Mouse (Mus musculus) liver, embryonic 14.5 days (tissue): Measurements from ENCODE around the gene Gpr89. TPM values are rescaled to one million over a fixed set of nuclear protein-coding genes. Genes with fewer than 3 reads are reported as not detected.

Experiments
- ATAC-seq: fragments of 200-750 bp; cut with Nextera tagmentation; 2 replicates; pipeline ENCODE4 v1.8.0; 2017; ENCODE audit warnings: moderate number of reproducible peaks, mild to moderate bottlenecking, moderate library complexity; ENCODE audit not compliant: insufficient read depth
- DNase-seq, 3 experiments: peaks; one replicate each; pipeline ENCODE4 v3.0.0-alpha.2; 2012 to 2013; ENCODE audit warnings: low read depth in 3 of 3, low spot score in 3 of 3
- H3K27ac ChIP-seq: fragments of 300-500 bp; sonication (generic); 2 replicates; pipeline ENCODE4 v1.5.1; 2014; ENCODE audit warnings: moderate library complexity, mild to moderate bottlenecking, control low read depth, inconsistent platforms
- H3K27me3 ChIP-seq: fragments of 300-500 bp; sonication (generic); 2 replicates; pipeline ENCODE4 v1.6.1; 2014; ENCODE audit warnings: mild to moderate bottlenecking, low read length, moderate library complexity; ENCODE audit not compliant: control insufficient read depth, insufficient read depth
- H3K36me3 ChIP-seq: fragments of 300-500 bp; sonication (generic); replicated peaks from 2 replicates; pipeline ENCODE4 v1.6.1; 2014; ENCODE audit warnings: low read depth; ENCODE audit not compliant: control insufficient read depth, insufficient read depth
- H3K4me1 ChIP-seq, 2 experiments: fragments of 200-500 bp in 1 of 2; fragments of 300-500 bp in 1 of 2; sonication (generic) in 1 of 2; replicated peaks; 2 replicates each; pipeline ENCODE4 v1.6.1; 2012 to 2014; ENCODE audit warnings: antibody characterized with exemption in 1 of 2, inconsistent platforms in 1 of 2, low read length in 1 of 2; ENCODE audit not compliant: control insufficient read depth in 2 of 2, insufficient read depth in 2 of 2
- H3K4me2 ChIP-seq: fragments of 300-500 bp; sonication (generic); 2 replicates; pipeline ENCODE4 v1.6.1; 2014; ENCODE audit warnings: low read depth, mild to moderate bottlenecking, control low read depth, moderate library complexity
- H3K4me3 ChIP-seq, 2 experiments: fragments of 200-500 bp in 1 of 2; fragments of 300-500 bp in 1 of 2; sonication (generic) in 1 of 2; 2 replicates each; pipeline ENCODE4 v1.5.1; 2012 to 2014; ENCODE audit warnings: low read depth in 2 of 2, low read length in 2 of 2, mild to moderate bottlenecking in 2 of 2, control low read depth in 1 of 2, inconsistent platforms in 1 of 2, moderate library complexity in 1 of 2; ENCODE audit not compliant: insufficient read depth in 1 of 2
- H3K9ac ChIP-seq: fragments of 300-500 bp; sonication (generic); replicated peaks from 2 replicates; pipeline ENCODE4 v1.6.1; 2014; ENCODE audit warnings: mild to moderate bottlenecking, control low read depth, moderate library complexity
- H3K9me3 ChIP-seq: fragments of 300-500 bp; sonication (generic); 2 replicates; pipeline ENCODE4 v1.6.1; 2016; ENCODE audit warnings: low read length, mixed read lengths; ENCODE audit not compliant: control insufficient read depth
- CTCF ChIP-seq: IDR thresholded peaks from 2 replicates; pipeline ENCODE4 v1.5.1; 2016; ENCODE audit warnings: antibody characterized with exemption, low read depth, control low read depth
- EP300 ChIP-seq: IDR thresholded peaks from 2 replicates; pipeline ENCODE4 v1.6.1; 2016; ENCODE audit warnings: antibody characterized with exemption, low read depth
- WGBS: fragments of 180-500 bp; shearing (Covaris S2); extraction: QIAGEN DNeasy Blood & Tissue Kit; methylation state at CpG from one replicate; pipeline ENCODE4 v1.1.7; 2014; ENCODE audit not compliant: insufficient replicate concordance; 5-methylcytosine and 5-hydroxymethylcytosine counted together
- polyA plus RNA-seq, 2 experiments: library from polyadenylated mRNA; depleted of rRNA in 1 of 2; stranded (reverse) in 1 of 2; unstranded in 1 of 2; fragments of >200 nt; fragmentation: Nextera tagmentation in 1 of 2; extraction: Ambion mirVana in 1 of 2; gene quantifications; 2 replicates each; pipeline versions ENCODE4 v1.2.1 to v1.2.3; 2012 to 2014

Gpr89 gene
- polyA plus RNA-seq, 2 experiments, result 4.9 to 24.7 TPM

DNA sequence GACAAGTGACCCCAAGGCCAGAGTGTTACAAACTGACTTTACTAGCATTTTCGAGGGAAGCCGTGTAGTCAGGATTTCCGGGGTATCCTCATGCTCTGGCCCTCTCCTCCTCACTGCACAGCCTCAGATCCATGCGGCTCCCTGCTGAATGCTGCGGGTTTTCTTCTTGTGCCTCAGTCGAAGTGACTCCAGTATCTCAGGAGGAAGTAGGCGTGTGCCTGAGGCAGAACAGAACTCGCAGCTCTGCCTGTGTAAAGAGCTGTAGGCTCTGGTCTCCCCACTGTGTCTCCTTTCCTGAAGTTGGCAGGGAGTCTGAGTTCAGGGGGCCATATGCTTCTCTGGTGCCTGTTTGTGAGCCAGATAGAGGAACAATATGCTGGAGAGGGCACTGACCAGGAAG lies 34.1 kb downstream of the Gpr89 start:
- peaks cover 22% of the 10 kb centered on the region for H3K36me3 ChIP-seq
- H3K4me1 ChIP-seq, result no peaks in the 10 kb centered on the region
- H3K9ac ChIP-seq, result no peak overlapping the region
- no peak overlapping the region for H3K4me2 ChIP-seq
- DNase-seq, result no peak
- no peak overlapping the region for H3K27ac ChIP-seq
- no peaks in the 10 kb centered on the region for H3K27me3 ChIP-seq
- no peaks in the 10 kb centered on the region for H3K9me3 ChIP-seq
- no peak for ATAC-seq
- no peak for TF ChIP-seq EP300
- TF ChIP-seq CTCF, result no peak
- 72% methylated on average over 8 of the region's 8 CpGs for WGBS
- H3K4me3 ChIP-seq, result no peak overlapping the region

DNA sequence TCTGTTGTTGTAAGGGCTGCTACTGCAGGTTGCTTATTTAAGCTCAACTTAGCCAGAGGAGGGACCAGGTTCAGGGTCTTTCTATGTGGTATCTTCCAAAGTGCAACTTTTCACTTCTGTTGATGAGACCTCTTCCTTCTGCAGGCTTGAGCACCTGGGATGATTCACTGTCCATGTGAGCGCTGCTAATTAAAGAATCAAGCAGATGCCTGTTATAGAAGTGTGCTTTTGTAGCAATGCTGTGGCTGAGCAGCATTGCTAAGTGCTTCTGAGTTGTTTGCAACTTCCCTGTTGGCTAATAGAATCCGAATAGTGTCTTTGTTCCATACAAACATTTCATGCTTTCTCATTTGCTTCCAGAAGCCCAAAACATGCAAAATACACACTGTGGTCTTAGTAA lies 34.9 kb downstream of the Gpr89 start:
- ATAC-seq (no peak), DNase-seq (no peak)
- 77% methylated on average over 2 of the region's 2 CpGs for WGBS
- H3K4me3 ChIP-seq, result no peak overlapping the region
- no peaks in the 10 kb centered on the region for H3K9me3 ChIP-seq
- peaks cover 22% of the 10 kb centered on the region for H3K36me3 ChIP-seq
- H3K9ac ChIP-seq, result no peak overlapping the region
- H3K4me1 ChIP-seq, result no peaks in the 10 kb centered on the region
- no peak overlapping the region for H3K27ac ChIP-seq
- H3K27me3 ChIP-seq, result no peaks in the 10 kb centered on the region
- TF ChIP-seq EP300 (no peak), CTCF (no peak)
- no peak overlapping the region for H3K4me2 ChIP-seq

DNA sequence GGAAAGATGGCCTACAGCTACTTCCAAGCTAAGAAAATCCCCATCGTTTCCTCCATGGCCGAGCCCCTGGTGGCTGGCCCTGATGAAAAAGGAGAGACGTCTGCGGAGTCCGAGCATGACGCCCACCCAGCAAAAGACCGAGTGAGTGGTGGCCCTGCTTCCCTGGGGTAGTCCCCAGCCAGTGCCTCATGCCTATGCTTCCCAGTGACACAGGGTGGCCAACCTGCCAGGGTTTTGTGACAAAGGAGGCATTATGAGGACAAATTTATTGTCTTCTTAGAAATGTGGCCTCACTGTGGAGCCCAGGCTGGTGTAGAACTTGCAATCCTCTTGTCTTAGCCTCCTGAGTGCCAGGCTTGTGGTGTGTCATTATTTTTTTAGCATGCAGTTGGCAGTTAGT lies 36.1 kb downstream of the Gpr89 start:
- no peaks in the 10 kb centered on the region for H3K4me1 ChIP-seq
- H3K4me2 ChIP-seq, result no peak overlapping the region
- no peak overlapping the region for H3K9ac ChIP-seq
- no peaks in the 10 kb centered on the region for H3K9me3 ChIP-seq
- ATAC-seq (no peak), DNase-seq (no peak)
- H3K27ac ChIP-seq, result no peak overlapping the region
- no peak overlapping the region for H3K4me3 ChIP-seq
- peaks cover 22% of the 10 kb centered on the region for H3K36me3 ChIP-seq
- 82% methylated on average over 7 of the region's 7 CpGs for WGBS
- TF ChIP-seq CTCF (no peak), EP300 (no peak)
- H3K27me3 ChIP-seq, result no peaks in the 10 kb centered on the region

DNA sequence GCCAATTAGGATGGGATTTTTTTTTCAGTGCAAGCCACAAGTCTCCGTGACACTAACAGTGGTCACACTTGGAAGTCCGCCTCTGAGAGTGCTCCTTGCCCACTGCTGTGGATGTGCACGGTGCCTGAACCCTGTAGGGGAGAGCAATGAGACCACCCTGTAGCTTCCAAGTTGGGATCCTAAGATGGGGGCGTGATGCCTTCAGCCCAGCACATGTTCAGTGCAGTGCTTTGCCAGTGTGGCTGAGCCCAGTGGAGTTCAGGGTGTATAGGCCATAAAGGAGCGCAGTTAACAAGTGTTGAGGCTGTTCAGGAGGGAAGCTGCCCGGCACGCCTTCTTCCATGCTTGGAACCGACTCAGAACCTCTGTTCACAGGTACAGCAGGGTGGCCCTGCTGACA lies 36.6 kb downstream of the Gpr89 start:
- no peaks in the 10 kb centered on the region for H3K9me3 ChIP-seq
- TF ChIP-seq CTCF (no peak), EP300 (no peak)
- DNase-seq, result no peak

DNA sequence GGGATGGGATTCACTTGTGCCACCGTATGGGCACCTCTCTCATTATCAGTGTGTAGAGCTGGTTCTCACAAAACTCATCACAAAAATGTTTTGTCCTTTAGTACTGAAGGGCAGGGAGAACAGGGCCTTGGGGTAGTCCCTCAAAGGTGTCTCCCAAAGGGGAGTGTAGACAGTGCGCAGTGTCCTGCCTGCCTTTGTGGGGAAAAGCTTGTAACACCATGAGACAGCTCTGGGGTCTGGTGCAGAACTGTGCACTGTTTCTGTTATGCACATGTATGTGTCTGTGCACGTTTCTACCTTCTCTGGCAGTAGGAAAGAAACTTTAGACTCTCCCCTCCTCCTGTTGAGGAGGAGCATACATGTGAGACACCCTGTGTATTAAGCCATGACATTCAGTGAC lies 37.3 kb downstream of the Gpr89 start:
- no peaks in the 10 kb centered on the region for H3K27me3 ChIP-seq
- no peak for TF ChIP-seq CTCF
- TF ChIP-seq EP300, result no peak
- 78% methylated on average over 3 of the region's 3 CpGs for WGBS
- no peak overlapping the region for H3K27ac ChIP-seq
- no peak for ATAC-seq
- H3K9ac ChIP-seq, result no peak overlapping the region
- no peak overlapping the region for H3K4me2 ChIP-seq
- H3K4me1 ChIP-seq, result no peaks in the 10 kb centered on the region
- peaks cover 17% of the 10 kb centered on the region for H3K36me3 ChIP-seq
- H3K4me3 ChIP-seq, result no peak overlapping the region
- H3K9me3 ChIP-seq, result no peaks in the 10 kb centered on the region
- no peak for DNase-seq

More for the DNA sequence above, 36.6 kb downstream of the Gpr89 start:
- H3K4me3 ChIP-seq, result no peak overlapping the region
- H3K36me3 ChIP-seq, result peaks cover 20% of the 10 kb centered on the region
- no peaks in the 10 kb centered on the region for H3K27me3 ChIP-seq
- H3K9ac ChIP-seq, result no peak overlapping the region
- H3K4me2 ChIP-seq, result no peak overlapping the region
- WGBS, result 80% methylated on average over 8 of the region's 8 CpGs
- no peaks in the 10 kb centered on the region for H3K4me1 ChIP-seq
- no peak overlapping the region for H3K27ac ChIP-seq
- ATAC-seq, result no peak
